Mouse (Mus musculus) lung, postnatal 0 days (tissue): ENCODE results near the gene Hif1an. TPM values are rescaled to one million over a fixed set of nuclear protein-coding genes. Genes with fewer than 3 reads are reported as not detected.

ENCODE experiments used
- ATAC-seq: fragments of 200-750 bp; cut with Nextera tagmentation; 2 replicates; pipeline ENCODE4 v1.8.0; 2017; ENCODE audit warnings: moderate library complexity
- DNase-seq: peaks from one replicate; pipeline ENCODE4 v3.0.0-alpha.2; 2016; ENCODE audit warnings: low spot score
- H3K27ac ChIP-seq: fragments of 300-500 bp; sonication (generic); 2 replicates; pipeline ENCODE4 v1.5.1; 2014; ENCODE audit warnings: antibody characterized with exemption, mild to moderate bottlenecking, low read length, mixed read lengths
- H3K27me3 ChIP-seq: fragments of 300-500 bp; sonication (generic); replicated peaks from 2 replicates; pipeline ENCODE4 v1.6.1; 2014; ENCODE audit warnings: low read length, mixed read lengths; ENCODE audit not compliant: insufficient read depth
- H3K36me3 ChIP-seq: fragments of 300-500 bp; sonication (generic); 2 replicates; pipeline ENCODE4 v1.6.1; 2014; ENCODE audit warnings: low read length, mixed read lengths; ENCODE audit not compliant: insufficient read depth
- H3K4me1 ChIP-seq: fragments of 300-500 bp; sonication (generic); 2 replicates; pipeline ENCODE4 v1.6.1; 2014; ENCODE audit warnings: antibody characterized with exemption, low read depth, low read length, mixed read lengths; ENCODE audit not compliant: insufficient read depth
- H3K4me2 ChIP-seq: fragments of 300-500 bp; sonication (generic); replicated peaks from 2 replicates; pipeline ENCODE4 v1.6.1; 2014; ENCODE audit warnings: low read depth, mild to moderate bottlenecking, low read length, moderate library complexity, mixed read lengths
- H3K4me3 ChIP-seq: fragments of 300-500 bp; sonication (generic); 2 replicates; pipeline ENCODE4 v1.5.1; 2014; ENCODE audit warnings: low read depth, low read length
- H3K9ac ChIP-seq: fragments of 300-500 bp; sonication (generic); replicated peaks from 2 replicates; pipeline ENCODE4 v1.6.1; 2014; ENCODE audit warnings: low read depth, mild to moderate bottlenecking
- H3K9me3 ChIP-seq: fragments of 300-500 bp; sonication (generic); 2 replicates; pipeline ENCODE4 v1.6.1; 2016; ENCODE audit warnings: low read length, mixed read lengths
- CTCF ChIP-seq: IDR thresholded peaks from 2 replicates; pipeline ENCODE4 v1.5.1; 2016; ENCODE audit warnings: antibody characterized with exemption, mild to moderate bottlenecking
- EP300 ChIP-seq: IDR thresholded peaks from 2 replicates; pipeline ENCODE4 v1.6.1; 2016; ENCODE audit warnings: antibody characterized with exemption, mild to moderate bottlenecking, control low read depth
- WGBS: fragments of 180-500 bp; shearing (Covaris S2); extraction: QIAGEN DNeasy Blood & Tissue Kit; methylation state at CpG from one replicate; pipeline ENCODE4 v1.1.7; 2014; 5-methylcytosine and 5-hydroxymethylcytosine counted together
- polyA plus RNA-seq: library from polyadenylated mRNA; unstranded; fragments of >200 nt; fragmentation: Nextera tagmentation; extraction: Ambion mirVana; gene quantifications from 2 replicates; pipeline ENCODE4 v1.2.1, GENCODE M21; 2015

Gene Hif1an
- polyA plus RNA-seq, 1 experiment from 2014 or later: 21.7 TPM

GRCm38 (mm10) chr19:44542694-44543178 lies 19.9 kb upstream of the Hif1an start:
- DNase-seq (no peak), ATAC-seq (no peak)
- Histone ChIP-seq H3K36me3 (no peaks in the 10 kb centered on the region), H3K9ac (no peak overlapping the region), H3K27ac (no peak overlapping the region), H3K4me3 (no peak overlapping the region), H3K4me2 (no peak overlapping the region), H3K27me3 (no peaks in the 10 kb centered on the region), H3K9me3 (no peaks in the 10 kb centered on the region), H3K4me1 (no peaks in the 10 kb centered on the region; the same call in 1 of the 2 replicates)
- WGBS: 70% methylated on average over 8 of the region's 8 CpGs
- TF ChIP-seq CTCF (no peak), EP300 (no peak)

- Histone ChIP-seq H3K27ac (no peak overlapping the region), H3K4me2 (0 out of 2 replicates have a peak overlapping the region, but pooled peaks have one; percentile 91), H3K27me3 (no peaks in the 10 kb centered on the region), H3K9ac (no peak overlapping the region), H3K4me3 (no peak overlapping the region), H3K9me3 (no peaks in the 10 kb centered on the region), H3K36me3 (peaks cover 13% of the 10 kb centered on the region; the same call in 1 of the 2 replicates), H3K4me1 (no peaks in the 10 kb centered on the region; the same call in 1 of the 2 replicates)
- no peak for TF ChIP-seq EP300
- no peak for TF ChIP-seq CTCF
- DNase-seq: no peak
- no peak for ATAC-seq
- 52% methylated on average over 10 of the region's 10 CpGs for WGBS
Measured at GRCm38 (mm10) chr19:44544372-44544771, 18.3 kb upstream of the Hif1an start.

GRCm38 (mm10) chr19:44544775-44545174 lies 17.9 kb upstream of the Hif1an start:
- TF ChIP-seq CTCF (peak; percentile 83), EP300 (no peak)
- H3K4me1 ChIP-seq: no peaks in the 10 kb centered on the region; the same call in 1 of the 2 replicates
- no peak overlapping the region for H3K9ac ChIP-seq
- WGBS: 3% methylated on average over 12 of the region's 13 CpGs
- peaks cover 16% of the 10 kb centered on the region; the same call in 1 of the 2 replicates for H3K36me3 ChIP-seq
- no peaks in the 10 kb centered on the region for H3K9me3 ChIP-seq
- peak; percentile 70 for ATAC-seq
- H3K27me3 ChIP-seq: no peaks in the 10 kb centered on the region
- H3K4me2 ChIP-seq: peak overlapping the region; percentile 91
- peak overlapping the region; percentile 47; the same call in 1 of the 2 replicates for H3K4me3 ChIP-seq
- H3K27ac ChIP-seq: no peak overlapping the region
- DNase-seq: peak; percentile 88

GRCm38 (mm10) chr19:44545321-44546041 lies 17.2 kb upstream of the Hif1an start, which contains the start of gene Sec31b:
Gene Sec31b (minus strand): TSS chr19:44545864.
- Histone ChIP-seq H3K4me3 (peak within 1 kb of the TSS; percentile 47), H3K9ac (peak within 1 kb of the TSS; percentile 41), H3K27me3 (no peaks in the 10 kb centered on the region), H3K36me3 (peaks cover 23% of the 10 kb centered on the region; the same call in 1 of the 2 replicates), H3K9me3 (no peaks in the 10 kb centered on the region), H3K27ac (no peak within 1 kb of the TSS), H3K4me1 (no peaks in the 10 kb centered on the region; the same call in 1 of the 2 replicates), H3K4me2 (peak within 1 kb of the TSS; percentile 91)
- DNase-seq: peak; percentile 22
- WGBS: 2% methylated on average over 44 of the region's 47 CpGs
- TF ChIP-seq CTCF: no peak
- TF ChIP-seq EP300: no peak
- ATAC-seq: peak; percentile 64

- Histone ChIP-seq H3K9me3 (no peaks in the 10 kb centered on the region), H3K4me2 (no peak within 1 kb of the TSS), H3K4me1 (peaks cover 9% of the 10 kb centered on the region; the same call in 1 of the 2 replicates), H3K9ac (no peak within 1 kb of the TSS), H3K4me3 (no peak within 1 kb of the TSS), H3K27me3 (no peaks in the 10 kb centered on the region), H3K27ac (no peak within 1 kb of the TSS), H3K36me3 (peaks cover 30% of the 10 kb centered on the region; the same call in 1 of the 2 replicates)
- TF ChIP-seq EP300: no peak
- TF ChIP-seq CTCF: no peak
- DNase-seq (no peak), ATAC-seq (no peak)
- 94% methylated on average over 4 of the region's 4 CpGs for WGBS
Measured at GRCm38 (mm10) chr19:44552731-44553130, 9.9 kb upstream of the Hif1an start, which contains the start of gene Gm20538. Gene Gm20538 (minus strand): TSS chr19:44552831.

- Histone ChIP-seq H3K4me2 (no peak overlapping the region), H3K4me3 (no peak overlapping the region), H3K27me3 (no peaks in the 10 kb centered on the region), H3K9ac (no peak overlapping the region), H3K36me3 (peaks cover 28% of the 10 kb centered on the region; the same call in 1 of the 2 replicates), H3K4me1 (peaks cover 9% of the 10 kb centered on the region; the same call in 1 of the 2 replicates), H3K27ac (no peak overlapping the region), H3K9me3 (no peaks in the 10 kb centered on the region)
- no peak for ATAC-seq
- WGBS: 92% methylated on average over 4 of the region's 4 CpGs
- TF ChIP-seq EP300 (no peak), CTCF (no peak)
- DNase-seq: no peak
Measured at GRCm38 (mm10) chr19:44553286-44553685, 9.4 kb upstream of the Hif1an start.
